In the genomic region with DNA sequence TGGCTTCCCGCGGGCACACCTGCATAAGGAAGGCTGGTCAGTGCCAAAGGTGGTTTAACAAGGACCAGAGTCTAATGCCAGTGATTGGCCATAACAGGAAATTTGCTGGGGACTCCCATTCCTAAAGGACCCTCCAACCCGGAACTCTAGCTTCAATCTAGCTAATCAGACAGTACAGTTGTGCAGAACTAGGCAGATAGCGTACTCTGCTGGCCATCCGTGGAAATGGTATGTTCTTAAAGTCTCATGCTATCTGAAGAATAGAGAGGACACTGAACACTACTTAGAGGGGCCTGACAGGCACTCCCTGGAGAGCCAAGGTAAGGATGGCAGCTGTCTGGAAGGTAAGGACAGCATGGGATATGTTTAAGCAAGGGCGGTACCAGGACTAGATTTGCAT, we compare ENCODE assay signal across 14 mouse cellular contexts. TPM values are rescaled to one million over a fixed set of nuclear protein-coding genes. Genes with fewer than 3 reads are reported as not detected.
DNase-seq lines count a peak whose midpoint lies in the region; ATAC-seq and TF ChIP-seq lines count a peak whose summit lies in the region.
"Had no signal": no experiment of that assay in that cellular context is flagged by ENCODE, and none has a peak within 500 bp of the region (broad histone marks: within the 10 kb centered on the region; RNA-seq: fewer than 3 reads in every experiment).

No protein-coding gene starts in this region.

- peak; percentile 36 for DNase-seq in cerebellum, adult 11 months
- peak in 1 of 2 experiments; percentile 59 for DNase-seq in layer of hippocampus, adult 2 months (ENCODE audit: low spot score in 2 of 2)
- DNase-seq in layer of hippocampus, adult 8-10 months (ENCODE audit: low spot score in 2 of 2): no peak
- peak; percentile 50 for DNase-seq in right cerebral cortex, postnatal 4 days
- DNase-seq in right cerebral cortex, postnatal 36 days (ENCODE audit: low spot score in 2 of 2): no peak
- DNase-seq in frontal cortex, postnatal 14 days (ENCODE audit: low spot score in 2 of 2): no peak
- DNase-seq in spleen, postnatal 14 days (ENCODE audit: low spot score in 2 of 2): no peak
- DNase-seq: thymus, adult 18-20 months had no signal

- no peak overlapping the region for H3K4me3 ChIP-seq in layer of hippocampus, adult 2 months
- H3K4me3 ChIP-seq: embryonic facial prominence, embryonic 10.5 days; neural tube, embryonic 12.5 days had no signal

- no peak for ATAC-seq in cerebellum, adult (ENCODE audit: insufficient number of reproducible peaks, low FRiP score, low TSS enrichment)
- ATAC-seq: forebrain, embryonic 16.5 days had no signal

- peak; percentile 79 for TF ChIP-seq CTCF in layer of hippocampus, adult 2 months (conservative IDR thresholded peaks at IDR 0.05)

- no peak overlapping the region for H3K27ac ChIP-seq in layer of hippocampus, adult 2 months
- H3K27ac ChIP-seq: embryonic facial prominence, embryonic 10.5 days; neural tube, embryonic 12.5 days had no signal

RNA-seq across cellular contexts. Expression of a gene that starts 8.8 kb away (rescaled TPM):
- 10 to 100 TPM in 1 of 2 experiments, 1 to 10 TPM in 1; 7.4 to 10.3 TPM for total RNA-seq in layer of hippocampus, adult 2 months (2021)
- total RNA-seq in layer of hippocampus, adult 8-10 months (2022): 10 to 100 TPM in 1 of 4 experiments, 1 to 10 TPM in 3; 6.4 to 12.1 (median 8.3) TPM

RNA-seq across cellular contexts. Expression of a gene that starts 17.1 kb away (rescaled TPM):
- total RNA-seq in layer of hippocampus, adult 2 months (2021): 100 to 1,000 TPM; 199 to 202 TPM
- total RNA-seq in layer of hippocampus, adult 8-10 months (2022): 100 to 1,000 TPM; 161 to 198 (median 177) TPM
- total RNA-seq: megakaryocyte-erythroid progenitor cell, adult 5-6 weeks had no signal

RNA-seq across cellular contexts. Expression of a gene that starts 27.0 kb away (rescaled TPM):
- 10 to 100 TPM; 87.1 to 97.1 TPM for total RNA-seq in layer of hippocampus, adult 2 months (2021)
- total RNA-seq in layer of hippocampus, adult 8-10 months (2022): 10 to 100 TPM; 67.5 to 75.8 (median 73.6) TPM
- total RNA-seq: liver, adult 2 months; megakaryocyte-erythroid progenitor cell, adult 5-6 weeks had no signal

RNA-seq across cellular contexts. Expression of a gene that starts 43.5 kb away (rescaled TPM):
- 1 to 10 TPM; 2.1 to 2.3 TPM for total RNA-seq in layer of hippocampus, adult 2 months (2021)
- 1 to 10 TPM in 3 of 4 experiments, under 1 TPM in 1; 0.99 to 1.7 (median 1.5) TPM for total RNA-seq in layer of hippocampus, adult 8-10 months (2022)
- total RNA-seq: liver, adult 2 months had no signal

Comparison
In these comparisons a context has a peak if more than half of its experiments do, and no peak if none do; other contexts are left out.
1. DNase-seq: peak in cerebellum, adult 11 months (single experiment) and right cerebral cortex, postnatal 4 days (single experiment); none in layer of hippocampus, adult 8-10 months (0 of 2), right cerebral cortex, postnatal 36 days (0 of 2), frontal cortex, postnatal 14 days (0 of 2) and spleen, postnatal 14 days (0 of 2).